Mouse (Mus musculus) thymus, adult 2 months (tissue): Measurements from ENCODE around the gene Galnt9.

Experiments
- CTCF ChIP-seq: fragments of 200-500 bp; IDR thresholded peaks from 2 replicates; pipeline ENCODE4 v1.5.1; 2012; ENCODE audit warnings: mild to moderate bottlenecking, control low read depth, low read length, moderate library complexity, borderline replicate concordance; ENCODE audit not compliant: control insufficient read depth, poor library complexity, insufficient read depth; ENCODE audit errors: extremely low read depth
- POLR2A ChIP-seq: fragments of 200-500 bp; IDR thresholded peaks from 2 replicates; pipeline ENCODE4 v1.6.1; 2012; ENCODE audit warnings: mild to moderate bottlenecking, low read length, control low read depth, moderate library complexity; ENCODE audit not compliant: control insufficient read depth, poor library complexity, insufficient read depth; ENCODE audit errors: extremely low read depth

GRCm38 (mm10) chr5:110582647-110583538 lies 38.7 kb downstream of the Galnt9 start:
- TF ChIP-seq CTCF (no peak), POLR2A (no peak)
